Mouse (Mus musculus) forebrain, embryonic 16.5 days (tissue): ENCODE results near the gene Gcn1l1. TPM values are rescaled to one million over a fixed set of nuclear protein-coding genes. Genes with fewer than 3 reads are reported as not detected.

Experiments used
- ATAC-seq: fragments of 200-750 bp; cut with Nextera tagmentation; 2 replicates; pipeline ENCODE4 v1.8.0; 2017; ENCODE audit warnings: mild to moderate bottlenecking, moderate library complexity
- H3K27ac ChIP-seq: fragments of 300-500 bp; sonication (generic); 2 replicates; pipeline ENCODE4 v1.5.1; 2014; ENCODE audit warnings: low read length, control low read depth
- H3K27me3 ChIP-seq: fragments of 300-500 bp; sonication (generic); replicated peaks from 2 replicates; pipeline ENCODE4 v1.6.1; 2014; ENCODE audit warnings: low read length; ENCODE audit not compliant: control insufficient read depth, insufficient read depth
- H3K36me3 ChIP-seq: fragments of 300-500 bp; sonication (generic); 2 replicates; pipeline ENCODE4 v1.6.1; 2014; ENCODE audit not compliant: control insufficient read depth, insufficient read depth
- H3K4me1 ChIP-seq: fragments of 300-500 bp; sonication (generic); replicated peaks from 2 replicates; pipeline ENCODE4 v1.6.1; 2014; ENCODE audit warnings: low read length; ENCODE audit not compliant: control insufficient read depth, insufficient read depth
- H3K4me2 ChIP-seq: fragments of 300-500 bp; sonication (generic); 2 replicates; pipeline ENCODE4 v1.6.1; 2014; ENCODE audit warnings: mild to moderate bottlenecking, low read length, control low read depth
- H3K4me3 ChIP-seq: fragments of 300-500 bp; sonication (generic); replicated peaks from 2 replicates; pipeline ENCODE4 v1.5.1; 2014; ENCODE audit warnings: mild to moderate bottlenecking, low read length, control low read depth
- H3K9ac ChIP-seq: fragments of 300-500 bp; sonication (generic); replicated peaks from 2 replicates; pipeline ENCODE4 v1.6.1; 2014; ENCODE audit warnings: low read depth, low read length, control low read depth
- H3K9me3 ChIP-seq: fragments of 300-500 bp; sonication (generic); 2 replicates; pipeline ENCODE4 v1.6.1; 2016; ENCODE audit warnings: low read length; ENCODE audit not compliant: control insufficient read depth
- WGBS: fragments of 180-500 bp; shearing (Covaris S2); extraction: QIAGEN DNeasy Blood & Tissue Kit; methylation state at CpG from one replicate; pipeline ENCODE4 v1.1.7; 2014; 5-methylcytosine and 5-hydroxymethylcytosine counted together
- polyA plus RNA-seq: library from polyadenylated mRNA; unstranded; fragments of >200 nt; fragmentation: Nextera tagmentation; extraction: Ambion mirVana; gene quantifications from 2 replicates; pipeline ENCODE4 v1.2.1, GENCODE M21; 2015

Gcn1l1 gene
- polyA plus RNA-seq, 1 experiment from 2014 or later: 53.6 TPM

- WGBS: under 1% methylated on average over 72 of the region's 125 CpGs
- Histone ChIP-seq H3K27me3 (no peaks in the 10 kb centered on the region), H3K9ac (peak within 1 kb of the TSS; percentile 93), H3K4me3 (peak within 1 kb of the TSS; percentile 84), H3K4me1 (peaks cover 38% of the 10 kb centered on the region), H3K4me2 (peak within 1 kb of the TSS; percentile 71), H3K27ac (peak within 1 kb of the TSS; percentile 90), H3K9me3 (no peaks in the 10 kb centered on the region), H3K36me3 (no peaks in the 10 kb centered on the region)
- peak; percentile 87 for ATAC-seq
These were observed 66.7 kb downstream of the Gcn1l1 start, which contains the start of gene Rab35 for GRCm38 (mm10) chr5:115631505-115632357. Gene Rab35, plus strand, starts transcription at chr5:115631908.

- WGBS: 2% methylated on average over 27 of the region's 30 CpGs
- Histone ChIP-seq H3K4me2 (peak overlapping the region; percentile 60), H3K9ac (peak overlapping the region; percentile 93), H3K36me3 (no peaks in the 10 kb centered on the region), H3K27ac (peak overlapping the region; percentile 85), H3K27me3 (no peaks in the 10 kb centered on the region), H3K9me3 (no peaks in the 10 kb centered on the region), H3K4me3 (peak overlapping the region; percentile 84), H3K4me1 (peaks cover 38% of the 10 kb centered on the region)
- no peak for ATAC-seq
These were observed 67.3 kb downstream of the Gcn1l1 start for GRCm38 (mm10) chr5:115632358-115632714.

DNA sequence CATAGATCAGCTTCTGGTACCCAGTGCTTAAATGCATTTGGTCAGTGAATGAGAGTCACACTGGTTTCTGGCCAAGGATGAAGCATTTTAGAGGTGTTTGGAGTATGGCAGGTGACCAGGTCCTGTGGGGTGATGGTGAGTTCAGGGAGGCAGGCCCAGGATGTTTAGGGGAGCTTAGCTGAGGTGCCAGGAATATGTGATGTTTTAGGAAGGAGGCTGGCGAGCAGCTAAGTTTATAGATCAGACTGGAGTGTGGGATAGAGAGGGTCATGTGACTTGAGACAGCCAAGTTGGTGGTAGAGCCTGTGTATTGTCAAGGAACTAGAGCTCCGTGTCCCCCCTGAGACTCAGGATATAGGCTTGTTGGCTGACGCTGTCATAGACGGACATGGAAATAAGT is 68.0 kb downstream of the Gcn1l1 start:
- no peaks in the 10 kb centered on the region for H3K36me3 ChIP-seq
- H3K9ac ChIP-seq: peak overlapping the region; percentile 93; the same call in 1 of the 2 replicates
- H3K9me3 ChIP-seq: no peaks in the 10 kb centered on the region
- H3K4me1 ChIP-seq: peaks cover 38% of the 10 kb centered on the region
- no peak for ATAC-seq
- no peaks in the 10 kb centered on the region for H3K27me3 ChIP-seq
- peak overlapping the region; percentile 60 for H3K4me2 ChIP-seq
- WGBS: 64% methylated on average over 4 of the region's 4 CpGs
- peak overlapping the region; percentile 84 for H3K4me3 ChIP-seq
- H3K27ac ChIP-seq: no peak overlapping the region

DNA sequence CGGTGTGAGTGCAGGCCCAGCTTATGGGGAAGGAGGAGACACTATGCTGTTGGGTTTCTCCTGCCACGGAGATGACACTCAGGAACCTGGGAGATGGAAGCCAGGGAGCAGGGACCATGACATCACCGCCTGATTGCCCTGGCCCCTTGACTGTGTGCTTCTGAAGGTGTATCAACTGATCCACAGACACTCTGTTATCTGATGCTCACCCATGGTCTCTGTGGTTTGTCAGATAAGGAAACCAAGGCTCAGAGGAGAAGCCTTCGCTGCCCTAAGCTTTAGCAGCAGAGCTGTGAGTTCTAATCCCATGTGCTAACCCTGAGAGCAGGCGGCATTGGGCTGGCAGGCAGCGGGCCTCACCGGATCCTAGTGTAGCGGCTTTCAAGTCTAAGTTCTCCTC is 69.0 kb downstream of the Gcn1l1 start:
- WGBS: 90% methylated on average over 8 of the region's 8 CpGs
- Histone ChIP-seq H3K4me2 (no peak overlapping the region), H3K36me3 (peaks cover 6% of the 10 kb centered on the region), H3K27me3 (no peaks in the 10 kb centered on the region), H3K4me1 (peaks cover 38% of the 10 kb centered on the region), H3K9ac (no peak overlapping the region), H3K4me3 (no peak overlapping the region), H3K9me3 (no peaks in the 10 kb centered on the region), H3K27ac (no peak overlapping the region)
- no peak for ATAC-seq

DNA sequence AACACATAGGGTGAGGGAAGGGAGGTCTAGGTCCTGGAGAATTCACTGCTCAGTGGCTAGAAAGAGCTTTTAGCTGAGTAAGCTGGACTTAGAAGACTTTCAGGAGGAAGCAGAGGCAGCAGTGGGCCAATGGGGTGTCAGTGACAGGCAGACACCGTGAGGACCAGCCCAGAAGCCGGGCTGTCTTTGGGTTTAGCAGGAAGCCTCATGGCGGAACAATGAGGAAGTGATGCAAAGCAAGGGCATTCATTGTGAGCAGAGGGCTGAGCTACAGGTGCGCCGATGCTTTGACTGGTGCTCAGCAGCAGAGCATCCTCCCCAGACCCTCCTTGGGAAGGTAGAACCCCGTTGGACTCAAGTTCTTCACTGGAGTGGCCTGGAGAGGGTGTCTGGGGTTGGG is 70.5 kb downstream of the Gcn1l1 start:
- WGBS: 71% methylated on average over 6 of the region's 6 CpGs
- H3K9ac ChIP-seq: no peak overlapping the region

DNA sequence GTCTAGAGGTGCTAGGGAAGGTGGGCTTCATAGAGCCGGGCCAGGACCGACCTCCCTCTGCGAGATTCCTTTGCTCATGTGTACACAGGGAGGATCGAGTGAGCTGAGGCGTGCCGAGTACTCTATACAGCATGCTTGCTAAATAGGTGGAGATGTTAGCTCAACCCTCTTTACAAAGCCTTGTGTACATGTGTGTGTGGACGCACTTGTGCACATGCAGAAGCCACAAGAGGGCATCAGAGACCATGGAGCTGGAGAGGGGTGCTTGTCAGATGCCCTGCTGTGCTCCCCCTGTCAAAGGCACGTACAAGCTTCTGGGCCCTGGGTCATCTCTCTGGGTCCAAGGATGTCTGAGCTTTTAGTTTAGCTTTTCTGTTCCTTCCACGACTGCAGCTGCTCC is 79.1 kb downstream of the Gcn1l1 start:
- H3K27me3 ChIP-seq: no peaks in the 10 kb centered on the region
- 86% methylated on average over 9 of the region's 9 CpGs for WGBS

More for the DNA sequence above, 70.5 kb downstream of the Gcn1l1 start:
- H3K9me3 ChIP-seq: no peaks in the 10 kb centered on the region
- H3K27ac ChIP-seq: no peak overlapping the region
- no peak overlapping the region for H3K4me3 ChIP-seq
- ATAC-seq: no peak
- peaks cover 37% of the 10 kb centered on the region for H3K4me1 ChIP-seq
- H3K36me3 ChIP-seq: peaks cover 9% of the 10 kb centered on the region
- H3K4me2 ChIP-seq: no peak overlapping the region
- no peaks in the 10 kb centered on the region for H3K27me3 ChIP-seq

GRCm38 (mm10) chr5:115648876-115649275 is 83.8 kb downstream of the Gcn1l1 start:
- WGBS: 59% methylated on average over 3 of the region's 3 CpGs
- Histone ChIP-seq H3K4me3 (no peak overlapping the region), H3K9me3 (no peaks in the 10 kb centered on the region), H3K4me1 (peaks cover 11% of the 10 kb centered on the region), H3K27ac (no peak overlapping the region), H3K4me2 (no peak overlapping the region), H3K27me3 (no peaks in the 10 kb centered on the region), H3K9ac (no peak overlapping the region), H3K36me3 (peaks cover 9% of the 10 kb centered on the region)
- no peak for ATAC-seq

More for the DNA sequence above, 79.1 kb downstream of the Gcn1l1 start:
- Histone ChIP-seq H3K4me1 (no peaks in the 10 kb centered on the region), H3K4me2 (no peak overlapping the region), H3K27ac (no peak overlapping the region), H3K9me3 (no peaks in the 10 kb centered on the region), H3K4me3 (no peak overlapping the region), H3K9ac (no peak overlapping the region), H3K36me3 (peaks cover 15% of the 10 kb centered on the region)
- no peak for ATAC-seq

DNA sequence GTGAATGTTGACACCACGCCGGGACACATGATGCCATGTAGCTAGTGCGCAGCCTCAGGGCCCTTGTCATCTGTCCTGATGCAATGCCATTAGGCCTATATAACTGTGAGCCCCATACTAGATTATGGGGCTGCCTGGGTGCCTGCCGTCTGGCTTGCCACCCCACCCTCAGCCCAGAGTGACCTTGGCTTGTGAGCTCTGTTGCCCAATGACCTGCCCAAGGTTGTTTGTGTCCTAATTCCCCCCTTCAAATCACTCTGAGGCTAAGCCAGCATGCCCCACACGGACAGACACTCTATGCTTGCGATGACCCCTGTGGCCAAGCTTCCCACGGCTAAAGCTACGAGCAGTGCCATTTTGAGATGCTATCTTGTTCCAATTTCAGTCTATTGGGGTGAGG is 84.6 kb downstream of the Gcn1l1 start:
- no peak for ATAC-seq

GRCm38 (mm10) chr5:115650885-115651284 is 85.8 kb downstream of the Gcn1l1 start:
- 90% methylated on average over 10 of the region's 10 CpGs for WGBS
- H3K4me2 ChIP-seq: no peak overlapping the region

More for the DNA sequence above, 84.6 kb downstream of the Gcn1l1 start:
- no peaks in the 10 kb centered on the region for H3K27me3 ChIP-seq
- H3K4me3 ChIP-seq: no peak overlapping the region
- H3K4me1 ChIP-seq: peaks cover 11% of the 10 kb centered on the region
- no peak overlapping the region for H3K27ac ChIP-seq
- 93% methylated on average over 8 of the region's 8 CpGs for WGBS
- peaks cover 9% of the 10 kb centered on the region; the same call in 1 of the 2 replicates for H3K36me3 ChIP-seq
- no peak overlapping the region for H3K9ac ChIP-seq
- H3K9me3 ChIP-seq: no peaks in the 10 kb centered on the region
- H3K4me2 ChIP-seq: no peak overlapping the region

More at GRCm38 (mm10) chr5:115650885-115651284, 85.8 kb downstream of the Gcn1l1 start:
- Histone ChIP-seq H3K36me3 (peaks cover 8% of the 10 kb centered on the region; the same call in 1 of the 2 replicates), H3K27ac (no peak overlapping the region), H3K9me3 (no peaks in the 10 kb centered on the region), H3K4me3 (no peak overlapping the region), H3K4me1 (peaks cover 11% of the 10 kb centered on the region), H3K27me3 (no peaks in the 10 kb centered on the region), H3K9ac (no peak overlapping the region)
- no peak for ATAC-seq
